Mouse (Mus musculus) mesoderm, embryonic 11.5 days (tissue): ENCODE results near the gene Adarb2.
"Not testable (repeated sequence)": the region's sequence is repeated elsewhere in the genome, so short reads cannot be mapped to it uniquely, and the experiment has no call there.

Experiments used
- DNase-seq: peaks from one replicate; pipeline ENCODE4 v3.0.0-alpha.2; 2012; ENCODE audit warnings: low read depth, low spot score

Gene Adarb2

GRCm38 (mm10) chr13:8587447-8587846 lies 384.8 kb downstream of the Adarb2 start:
- DNase-seq: no peak

GRCm38 (mm10) chr13:8590460-8590859 lies 387.8 kb downstream of the Adarb2 start:
- DNase-seq: no peak

- DNase-seq: no peak
These were observed 394.4 kb downstream of the Adarb2 start for GRCm38 (mm10) chr13:8596977-8597646.

- DNase-seq: no peak
These were observed 395.0 kb downstream of the Adarb2 start for GRCm38 (mm10) chr13:8597647-8598017.

- DNase-seq: no peak
These were observed 403.0 kb downstream of the Adarb2 start for GRCm38 (mm10) chr13:8605645-8606044.

- no peak for DNase-seq
These were observed 405.4 kb downstream of the Adarb2 start for GRCm38 (mm10) chr13:8608040-8608439.

GRCm38 (mm10) chr13:8608918-8609317 lies 406.3 kb downstream of the Adarb2 start:
- not testable (repeated sequence) for DNase-seq

GRCm38 (mm10) chr13:8610956-8611355 lies 408.3 kb downstream of the Adarb2 start:
- DNase-seq: no peak

GRCm38 (mm10) chr13:8612618-8613391 lies 410.1 kb downstream of the Adarb2 start:
- no peak for DNase-seq

- DNase-seq: no peak
These were observed 414.0 kb downstream of the Adarb2 start for GRCm38 (mm10) chr13:8616685-8617084.

GRCm38 (mm10) chr13:8622263-8622662 lies 419.6 kb downstream of the Adarb2 start:
- no peak for DNase-seq

- DNase-seq: no peak
These were observed 426.9 kb downstream of the Adarb2 start for GRCm38 (mm10) chr13:8629565-8629964.

- DNase-seq: no peak
These were observed 429.0 kb downstream of the Adarb2 start for GRCm38 (mm10) chr13:8631618-8632017.

GRCm38 (mm10) chr13:8632072-8632471 lies 429.4 kb downstream of the Adarb2 start:
- no peak for DNase-seq

GRCm38 (mm10) chr13:8633385-8634337 lies 431.0 kb downstream of the Adarb2 start:
- no peak for DNase-seq

GRCm38 (mm10) chr13:8642084-8642483 lies 439.4 kb downstream of the Adarb2 start:
- no peak for DNase-seq

- no peak for DNase-seq
These were observed 441.3 kb downstream of the Adarb2 start for GRCm38 (mm10) chr13:8643920-8644319.

- DNase-seq: no peak
These were observed 442.4 kb downstream of the Adarb2 start for GRCm38 (mm10) chr13:8644805-8645679.

GRCm38 (mm10) chr13:8649261-8649660 lies 446.6 kb downstream of the Adarb2 start:
- DNase-seq: no peak

GRCm38 (mm10) chr13:8664615-8665240 lies 462.1 kb downstream of the Adarb2 start:
- DNase-seq: no peak

- no peak for DNase-seq
These were observed 474.5 kb downstream of the Adarb2 start for GRCm38 (mm10) chr13:8677174-8677573.
